Comparison of ENCODE assay signal across 30 mouse cellular contexts in genomic region chr7:114101412-114101811, GRCm38 (mm10). TPM values are rescaled to one million over a fixed set of nuclear protein-coding genes. Genes with fewer than 3 reads are reported as not detected.
A peak's percentile ranks its signal among the peaks of the same experiment; 100 is the strongest.
DNase-seq lines count a peak whose midpoint lies in the region; ATAC-seq and TF ChIP-seq lines count a peak whose summit lies in the region.
"Had no signal": no experiment of that assay in that cellular context is flagged by ENCODE, and none has a peak within 500 bp of the region (broad histone marks: within the 10 kb centered on the region; RNA-seq: fewer than 3 reads in every experiment).

No protein-coding gene starts in this region.

- TF ChIP-seq CTCF in layer of hippocampus, adult 2 months (conservative IDR thresholded peaks at IDR 0.05) = no peak

- peak overlapping the region; percentile 35; the same call in 1 of the 2 replicates for H3K27ac ChIP-seq in heart, embryonic 12.5 days (ENCODE audit: poor library complexity, severe bottlenecking)
- H3K27ac ChIP-seq in heart, embryonic 16.5 days (ENCODE audit: low read length) = peak overlapping the region; percentile 48
- peak overlapping the region; percentile 5; the same call in 1 of the 2 replicates for H3K27ac ChIP-seq in layer of hippocampus, adult 2 months
- H3K27ac ChIP-seq: embryonic facial prominence, embryonic 10.5 days; embryonic facial prominence, embryonic 13.5 days; forebrain, embryonic 10.5 days; forebrain, embryonic 13.5 days; hindbrain, embryonic 10.5 days; hindbrain, embryonic 14.5 days; hindbrain, postnatal 0 days had no signal

- no peak overlapping the region for H3K4me3 ChIP-seq in heart, embryonic 12.5 days
- no peak overlapping the region for H3K4me3 ChIP-seq in heart, embryonic 16.5 days (ENCODE audit: low read length)
- no peak overlapping the region for H3K4me3 ChIP-seq in layer of hippocampus, adult 2 months
- H3K4me3 ChIP-seq in myocyte = no peak overlapping the region
- H3K4me3 ChIP-seq: embryonic facial prominence, embryonic 10.5 days; embryonic facial prominence, embryonic 13.5 days; forebrain, embryonic 10.5 days; forebrain, embryonic 13.5 days; hindbrain, embryonic 10.5 days had no signal

- no peak overlapping the region for H3ac ChIP-seq in myocyte (ENCODE audit: control insufficient read depth, insufficient read length)

- H3K9ac ChIP-seq in heart, embryonic 12.5 days = no peak overlapping the region
- H3K9ac ChIP-seq in heart, embryonic 16.5 days (ENCODE audit: low read length) = no peak overlapping the region
- H3K9ac ChIP-seq: embryonic facial prominence, embryonic 13.5 days; forebrain, embryonic 13.5 days; hindbrain, embryonic 14.5 days had no signal

- ATAC-seq in heart, embryonic 12.5 days (ENCODE audit: insufficient number of reproducible peaks, low FRiP score) = no peak
- no peak for ATAC-seq in heart, embryonic 16.5 days (replicated peaks; ENCODE audit: extremely low read depth, insufficient read depth, low FRiP score)
- ATAC-seq: activated CD4-positive, CD25-positive, alpha-beta regulatory T cell, adult 4 months; forebrain, embryonic 13.5 days; forebrain, embryonic 16.5 days; hindbrain, postnatal 0 days; inflammation-experienced regulatory T-cells, adult 6 months; intestine, embryonic 16.5 days had no signal

- 30% methylated on average over 3 of the region's 3 CpGs for WGBS in heart, embryonic 12.5 days
- 34% methylated on average over 3 of the region's 3 CpGs for WGBS in heart, embryonic 16.5 days

- H3K36me3 ChIP-seq in heart, embryonic 12.5 days = no peaks in the 10 kb centered on the region
- no peaks in the 10 kb centered on the region for H3K36me3 ChIP-seq in heart, embryonic 16.5 days (ENCODE audit: control insufficient read depth, insufficient read depth)
- H3K36me3 ChIP-seq in myocyte (ENCODE audit: control insufficient read depth, insufficient read depth) = no peaks in the 10 kb centered on the region
- H3K36me3 ChIP-seq: embryonic facial prominence, embryonic 10.5 days; embryonic facial prominence, embryonic 13.5 days; forebrain, embryonic 10.5 days; hindbrain, embryonic 10.5 days had no signal

- peak overlapping the region; percentile 4; the same call in 1 of the 2 replicates for H3K4me2 ChIP-seq in heart, embryonic 12.5 days
- no peak overlapping the region for H3K4me2 ChIP-seq in heart, embryonic 16.5 days (ENCODE audit: low read depth, low read length)
- H3K4me2 ChIP-seq in myocyte (ENCODE audit: low read depth) = peak overlapping the region; percentile 80
- H3K4me2 ChIP-seq: embryonic facial prominence, embryonic 13.5 days; forebrain, embryonic 13.5 days; hindbrain, embryonic 14.5 days had no signal

- H3K9me3 ChIP-seq in heart, embryonic 12.5 days (replicated peaks) = no peaks in the 10 kb centered on the region
- no peaks in the 10 kb centered on the region for H3K9me3 ChIP-seq in heart, embryonic 16.5 days (replicated peaks; ENCODE audit: control insufficient read depth, low read length)
- H3K9me3 ChIP-seq: embryonic facial prominence, embryonic 10.5 days; embryonic facial prominence, embryonic 13.5 days; forebrain, embryonic 10.5 days; forebrain, embryonic 13.5 days; hindbrain, embryonic 10.5 days had no signal

- TF ChIP-seq POLR2A in myocyte (IDR thresholded peaks at IDR 0.05; ENCODE audit: insufficient read length, low read depth) = no peak

- H3K79me2 ChIP-seq in myocyte (ENCODE audit: control insufficient read depth, insufficient read depth) = peaks cover 93% of the 10 kb centered on the region

- H3K27me3 ChIP-seq in heart, embryonic 12.5 days (replicated peaks) = no peaks in the 10 kb centered on the region
- no peaks in the 10 kb centered on the region for H3K27me3 ChIP-seq in heart, embryonic 16.5 days (ENCODE audit: control insufficient read depth, insufficient read depth, low read length)
- H3K27me3 ChIP-seq in myocyte (ENCODE audit: control insufficient read depth, insufficient read depth, insufficient read length) = no peaks in the 10 kb centered on the region
- H3K27me3 ChIP-seq: embryonic facial prominence, embryonic 13.5 days; forebrain, embryonic 13.5 days had no signal

- intact Hi-C loops in heart, postnatal 36 days (cut with DNase I) = no loop called here
- intact Hi-C loops in heart, postnatal 25 days (cut with DNase I) = no loop called here

- no peak for DNase-seq in heart, postnatal 36 days
- DNase-seq in heart, postnatal 25 days (ENCODE audit: low spot score) = no peak
- DNase-seq in layer of hippocampus, adult 2 months (ENCODE audit: low spot score in 2 of 2) = no peak
- DNase-seq in layer of hippocampus, adult 9-11 months = no peak
- DNase-seq in left cerebral cortex, adult 11 months (ENCODE audit: low spot score) = no peak
- DNase-seq: adrenal gland, adult 8-10 months; adrenal gland, postnatal 25 days; cerebellum, adult 11-12 months; cerebellum, adult 8-10 months; cerebellum, postnatal 10 days; cerebellum, postnatal 36 days; embryo, embryonic 11 days; gastrocnemius, postnatal 10 days; gastrocnemius, postnatal 36 days; heart, postnatal 10 days; kidney, adult 18-20 months had no signal

- H3K4me1 ChIP-seq in heart, embryonic 12.5 days (replicated peaks) = peaks cover 74% of the 10 kb centered on the region
- H3K4me1 ChIP-seq in heart, embryonic 16.5 days (ENCODE audit: control insufficient read depth, insufficient read depth, low read length) = peaks cover 47% of the 10 kb centered on the region

TF ChIP-seq in myocyte, 11 proteins besides CTCF, POLR2A, EP300 and RAD21:
- TF ChIP-seq SRF (IDR thresholded peaks at IDR 0.05; ENCODE audit: control insufficient read depth, insufficient read length, low read depth) = no peak
- peak in 1 of 3 experiments; percentile 54 for TF ChIP-seq MYOD1 (IDR thresholded peaks at IDR 0.05; ENCODE audit: control insufficient read depth in 1 of 3, insufficient read length in 2 of 3, low read depth in 2 of 3)

RNA-seq across cellular contexts. Expression of gene Rras2, which starts 16.2 kb away (rescaled TPM):
- polyA plus RNA-seq in heart, embryonic 12.5 days (2016; fragmentation: Nextera tagmentation; extraction: Ambion mirVana) = 61.6 and 65.6 TPM in 2 replicates
- total RNA-seq in heart, postnatal 36 days (2021) = 10 to 100 TPM; 48.5 to 51.6 TPM
- polyA plus RNA-seq in heart, embryonic 16.5 days (2015; fragmentation: Nextera tagmentation; extraction: Ambion mirVana) = 42.0 and 46.8 TPM in 2 replicates
- total RNA-seq in heart, postnatal 25 days (2021) = 10 to 100 TPM; 48.2 to 50.2 TPM
- 10 to 100 TPM; 26.0 to 27.6 TPM for total RNA-seq in layer of hippocampus, adult 2 months (2021)
- 57.4 TPM for polyA plus RNA-seq in myocyte (2012; fragmentation: generic; extraction: Trizol)
